Mouse (Mus musculus) ovary, postnatal 36 days (tissue): ENCODE data around the gene Fmr1nb.
"Not testable (repeated sequence)": the region's sequence is repeated elsewhere in the genome, so short reads cannot be mapped to it uniquely, and the experiment has no call there.

Experiments used
- DNase-seq: peaks from one replicate; pipeline ENCODE4 v3.0.0; 2022; ENCODE audit warnings: low spot score, mixed read lengths

Fmr1nb gene

DNA sequence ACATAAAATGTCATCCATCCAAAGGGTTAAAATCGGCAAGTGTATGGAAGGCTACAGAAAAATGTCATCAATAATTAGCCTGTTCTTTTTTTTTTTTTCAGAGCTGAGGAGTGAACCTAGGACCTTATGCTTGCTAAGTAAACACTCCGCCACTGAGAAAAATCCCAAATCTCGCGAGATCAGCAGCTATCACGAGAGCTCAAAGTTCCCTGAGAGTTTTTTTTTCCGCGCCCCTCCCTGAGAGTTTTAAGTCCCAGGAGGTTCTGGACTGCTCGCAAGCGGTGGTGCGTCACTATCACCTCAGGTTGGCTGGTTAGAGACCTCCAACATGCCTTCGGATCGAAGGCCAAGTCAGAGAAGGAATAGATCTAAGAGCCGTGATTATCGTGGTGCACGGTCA lies at the start of gene Fmr1nb:
Fmr1nb (plus strand) TSS at position 234 of the 400 bp plus-strand sequence.
- no peak for DNase-seq

DNA sequence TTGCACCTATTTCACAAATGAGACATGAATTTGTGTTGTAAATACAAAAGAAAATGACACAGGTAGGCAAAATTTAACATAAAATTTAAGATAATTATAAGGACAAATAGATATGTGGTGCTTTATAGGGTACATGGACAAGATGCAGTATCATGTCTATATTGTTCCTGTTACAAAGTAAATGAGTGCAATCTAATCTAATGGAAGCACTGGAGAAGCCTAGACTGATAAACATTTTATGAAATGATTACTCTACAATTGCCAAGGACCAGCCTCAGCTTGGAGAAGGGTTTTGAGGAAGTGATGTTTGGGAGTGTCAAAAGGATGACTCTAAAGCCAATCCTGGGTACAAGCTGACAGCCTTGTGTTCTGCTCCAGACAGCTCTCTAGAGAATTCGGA lies 24.7 kb upstream of the Fmr1nb start:
- no peak for DNase-seq

DNA sequence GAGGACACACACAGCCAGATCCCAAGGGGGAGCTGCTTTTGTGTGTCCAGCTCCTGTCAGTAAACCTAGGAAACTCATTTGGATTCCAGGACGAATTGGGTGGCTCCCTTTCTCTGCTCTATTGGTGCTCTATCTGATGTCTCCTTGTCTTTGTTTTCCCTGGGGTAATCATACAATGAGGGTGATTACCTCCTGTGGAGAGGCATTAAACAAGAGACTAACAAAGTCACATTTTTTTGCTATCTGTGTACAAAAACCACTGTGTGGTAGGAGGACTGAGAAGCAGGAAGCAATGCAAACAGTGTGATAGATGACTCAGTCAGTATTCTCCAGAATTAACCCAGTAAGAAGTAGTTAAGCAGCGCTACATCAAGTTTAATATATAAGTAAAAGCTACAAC lies 21.6 kb upstream of the Fmr1nb start:
- no peak for DNase-seq

- DNase-seq = not testable (repeated sequence)
Observed at GRCm38 (mm10) chrX:68820449-68820848, 58.8 kb downstream of the Fmr1nb start.

DNA sequence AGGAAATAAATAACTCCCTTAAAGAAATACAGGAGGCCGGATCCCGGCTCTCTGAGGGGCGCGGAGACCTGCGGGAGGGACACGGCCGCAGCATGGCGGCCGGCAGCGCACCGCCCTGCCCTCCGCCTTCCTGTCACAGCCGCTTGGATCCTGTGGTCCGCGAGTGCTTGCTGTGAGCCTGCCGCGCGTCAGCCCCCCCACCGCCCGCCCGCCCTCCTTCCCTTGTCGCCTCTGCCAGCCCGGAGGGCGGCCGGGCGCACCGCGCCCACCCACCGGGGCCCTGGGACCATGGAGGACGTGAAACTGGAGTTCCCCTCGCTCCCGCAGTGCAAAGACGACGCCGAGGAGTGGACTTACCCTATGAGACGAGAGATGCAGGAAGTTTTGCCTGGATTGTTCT lies 59.4 kb downstream of the Fmr1nb start, which contains the start of gene Gm14698:
Gm14698 (plus strand) TSS at position 35 of the 400 bp plus-strand sequence.
- DNase-seq = peak; percentile 5

DNA sequence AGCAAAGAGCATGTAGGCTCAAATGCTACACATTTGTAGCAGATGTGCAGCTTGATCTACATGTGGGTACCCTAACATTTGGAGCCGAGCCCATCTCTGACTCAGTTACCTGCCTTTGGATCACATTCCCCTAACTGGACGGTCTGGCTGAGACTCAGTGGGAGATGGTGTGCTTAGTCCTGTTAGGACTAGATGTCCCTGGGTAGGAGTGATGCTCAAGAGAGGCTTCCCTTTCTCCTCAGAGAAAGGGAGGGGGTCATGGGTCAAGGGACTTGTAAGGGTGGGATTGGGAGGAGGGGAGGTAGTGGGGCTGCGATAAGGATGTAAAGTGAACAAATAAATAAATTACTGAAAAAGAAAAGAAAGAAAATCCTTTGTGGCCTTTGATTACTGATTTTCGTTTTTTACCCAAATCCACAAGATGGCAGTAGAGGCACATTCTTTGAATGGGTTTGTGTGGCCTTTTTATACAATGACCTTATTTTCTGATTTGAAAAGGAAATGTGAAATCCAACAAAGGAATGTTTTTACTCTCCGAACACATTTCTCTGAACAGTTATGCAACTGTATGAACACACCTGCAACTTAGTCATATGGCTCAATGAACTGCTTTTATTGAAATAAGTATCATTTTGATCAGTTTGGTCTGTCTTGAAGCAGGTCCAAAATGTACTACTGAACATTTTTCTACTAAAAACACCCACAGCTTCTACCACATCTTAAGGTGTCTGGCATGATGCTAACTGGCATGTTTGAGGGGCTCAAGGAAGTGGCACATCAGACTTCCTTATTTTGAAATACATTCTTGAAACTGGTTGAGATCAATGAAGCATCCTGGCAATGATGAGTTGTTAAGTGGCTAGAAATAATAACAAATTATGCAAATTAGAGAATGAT lies 78.2 kb downstream of the Fmr1nb start:
- no peak for DNase-seq
